Mouse (Mus musculus): Measurements from ENCODE around the gene Gpc6.

The Gpc6 gene

GRCm38 (mm10) chr14:117055134-117055533 lies 130.0 kb downstream of the Gpc6 start:
- in situ Hi-C loops (cut with MboI; ENCODE audit: low sequenced_read_pairs), result no loop called here

- in situ Hi-C loops (cut with MboI; ENCODE audit: low sequenced_read_pairs), result no loop called here
Measured at GRCm38 (mm10) chr14:117061078-117061477, 136.0 kb downstream of the Gpc6 start.

GRCm38 (mm10) chr14:117061527-117061926 lies 136.4 kb downstream of the Gpc6 start:
- in situ Hi-C loops (cut with MboI; ENCODE audit: low sequenced_read_pairs), result no loop called here

- in situ Hi-C loops (cut with MboI; ENCODE audit: low sequenced_read_pairs), result no loop called here
Measured at GRCm38 (mm10) chr14:117068179-117068578, 143.1 kb downstream of the Gpc6 start.

- in situ Hi-C loops (cut with MboI; ENCODE audit: low sequenced_read_pairs), result no loop called here
Measured at GRCm38 (mm10) chr14:117070470-117071085, 145.5 kb downstream of the Gpc6 start.

GRCm38 (mm10) chr14:117093586-117093985 lies 168.5 kb downstream of the Gpc6 start:
- in situ Hi-C loops (cut with MboI; ENCODE audit: low sequenced_read_pairs), result no loop called here

GRCm38 (mm10) chr14:117106900-117107299 lies 181.8 kb downstream of the Gpc6 start:
- in situ Hi-C loops (cut with MboI; ENCODE audit: low sequenced_read_pairs), result no loop called here

GRCm38 (mm10) chr14:117113153-117113552 lies 188.0 kb downstream of the Gpc6 start:
- in situ Hi-C loops (cut with MboI; ENCODE audit: low sequenced_read_pairs), result no loop called here

- in situ Hi-C loops (cut with MboI; ENCODE audit: low sequenced_read_pairs), result no loop called here
Measured at GRCm38 (mm10) chr14:117122036-117122435, 196.9 kb downstream of the Gpc6 start.

- in situ Hi-C loops (cut with MboI; ENCODE audit: low sequenced_read_pairs), result no loop called here
Measured at GRCm38 (mm10) chr14:117130334-117130733, 205.2 kb downstream of the Gpc6 start.

- in situ Hi-C loops (cut with MboI; ENCODE audit: low sequenced_read_pairs), result no loop called here
Measured at GRCm38 (mm10) chr14:117131324-117131723, 206.2 kb downstream of the Gpc6 start.

- in situ Hi-C loops (cut with MboI; ENCODE audit: low sequenced_read_pairs), result no loop called here
Measured at GRCm38 (mm10) chr14:117141077-117141848, 216.1 kb downstream of the Gpc6 start.

- in situ Hi-C loops (cut with MboI; ENCODE audit: low sequenced_read_pairs), result no loop called here
Measured at GRCm38 (mm10) chr14:117146089-117146488, 221.0 kb downstream of the Gpc6 start.

- in situ Hi-C loops (cut with MboI; ENCODE audit: low sequenced_read_pairs), result no loop called here
Measured at GRCm38 (mm10) chr14:117146665-117147064, 221.6 kb downstream of the Gpc6 start.

GRCm38 (mm10) chr14:117151621-117152020 lies 226.5 kb downstream of the Gpc6 start:
- in situ Hi-C loops (cut with MboI; ENCODE audit: low sequenced_read_pairs), result no loop called here

GRCm38 (mm10) chr14:117155884-117156465 lies 230.9 kb downstream of the Gpc6 start:
- in situ Hi-C loops (cut with MboI; ENCODE audit: low sequenced_read_pairs), result no loop called here

- in situ Hi-C loops (cut with MboI; ENCODE audit: low sequenced_read_pairs), result no loop called here
Measured at GRCm38 (mm10) chr14:117157426-117157825, 232.3 kb downstream of the Gpc6 start.

- in situ Hi-C loops (cut with MboI; ENCODE audit: low sequenced_read_pairs), result no loop called here
Measured at GRCm38 (mm10) chr14:117166350-117166749, 241.2 kb downstream of the Gpc6 start.

- in situ Hi-C loops (cut with MboI; ENCODE audit: low sequenced_read_pairs), result no loop called here
Measured at GRCm38 (mm10) chr14:117193364-117193763, 268.2 kb downstream of the Gpc6 start.

GRCm38 (mm10) chr14:117202012-117202411 lies 276.9 kb downstream of the Gpc6 start:
- in situ Hi-C loops (cut with MboI; ENCODE audit: low sequenced_read_pairs), result loop anchor here (25.0 kb wide), 1 partner anchor 110 kb away; no protein-coding TSS in a partner anchor

GRCm38 (mm10) chr14:117203960-117204359 lies 278.8 kb downstream of the Gpc6 start:
- in situ Hi-C loops (cut with MboI; ENCODE audit: low sequenced_read_pairs), result loop anchor here (25.0 kb wide), 1 partner anchor 108 kb away; no protein-coding TSS in a partner anchor

GRCm38 (mm10) chr14:117214373-117214772 lies 289.3 kb downstream of the Gpc6 start:
- in situ Hi-C loops (cut with MboI; ENCODE audit: low sequenced_read_pairs), result loop anchor here (25.0 kb wide), 1 partner anchor 98 kb away; no protein-coding TSS in a partner anchor
